Mouse (Mus musculus) embryo, embryonic 11.5 days (tissue): Measurements from ENCODE around the gene Zpbp.

Source experiments
- DNase-seq: peaks from one replicate; pipeline ENCODE4 v3.0.0-alpha.2; 2012; ENCODE audit warnings: low read depth, low spot score

Zpbp gene

GRCm38 (mm10) chr11:11461635-11462560 is at the start of gene Zpbp, which contains the start of gene Spata48:
Gene Zpbp, minus strand, starts transcription at chr11:11462408.
Gene Spata48, plus strand, starts transcription at chr11:11462094.
- peak; percentile 89 for DNase-seq

GRCm38 (mm10) chr11:11509413-11509812 is 47.2 kb upstream of the Zpbp start:
- no peak for DNase-seq

- no peak for DNase-seq
Measured at GRCm38 (mm10) chr11:11506187-11506586, 44.0 kb upstream of the Zpbp start.

- peak; percentile 8 for DNase-seq
Measured at GRCm38 (mm10) chr11:11499944-11500343, 37.7 kb upstream of the Zpbp start.

GRCm38 (mm10) chr11:11495697-11496096 is 33.5 kb upstream of the Zpbp start:
- no peak for DNase-seq

- DNase-seq, result no peak
Measured at GRCm38 (mm10) chr11:11492044-11492443, 29.8 kb upstream of the Zpbp start.

- no peak for DNase-seq
Measured at GRCm38 (mm10) chr11:11484378-11484777, 22.2 kb upstream of the Zpbp start.

GRCm38 (mm10) chr11:11468924-11469323 is 6.7 kb upstream of the Zpbp start:
- DNase-seq, result no peak

GRCm38 (mm10) chr11:11462561-11462890 is 318 bp upstream of the Zpbp start:
- no peak for DNase-seq

- DNase-seq, result no peak
Measured at GRCm38 (mm10) chr11:11455037-11455436, 7.2 kb downstream of the Zpbp start.

GRCm38 (mm10) chr11:11417356-11417755 is 44.9 kb downstream of the Zpbp start:
- no peak for DNase-seq

- DNase-seq, result no peak
Measured at GRCm38 (mm10) chr11:11414188-11414587, 48.0 kb downstream of the Zpbp start.

- no peak for DNase-seq
Measured at GRCm38 (mm10) chr11:11394686-11395085, 67.5 kb downstream of the Zpbp start.

- DNase-seq, result no peak
Measured at GRCm38 (mm10) chr11:11393164-11393563, 69.0 kb downstream of the Zpbp start.

- DNase-seq, result no peak
Measured at GRCm38 (mm10) chr11:11371305-11371704, 90.9 kb downstream of the Zpbp start.

GRCm38 (mm10) chr11:11283512-11283911 is 178.7 kb downstream of the Zpbp start:
- no peak for DNase-seq

GRCm38 (mm10) chr11:11280128-11280527 is 182.1 kb downstream of the Zpbp start:
- DNase-seq, result no peak

- no peak for DNase-seq
Measured at GRCm38 (mm10) chr11:11257348-11257747, 204.9 kb downstream of the Zpbp start.

GRCm38 (mm10) chr11:11242694-11243377 is 219.4 kb downstream of the Zpbp start:
- DNase-seq, result no peak

GRCm38 (mm10) chr11:11239346-11239745 is 222.9 kb downstream of the Zpbp start:
- no peak for DNase-seq
